Mouse (Mus musculus) cerebellum, adult 11 months (tissue): Measurements from ENCODE around the gene Rnase11.

Source experiments
- DNase-seq: peaks from one replicate; pipeline ENCODE4 v3.0.0; 2022

Gene Rnase11

GRCm38 (mm10) chr14:51007914-51008713 lies 41.8 kb downstream of the Rnase11 start:
- DNase-seq: no peak

- no peak for DNase-seq
Observed at GRCm38 (mm10) chr14:51007152-51007801, 42.7 kb downstream of the Rnase11 start, which contains the start of gene Rnase10. TSS of gene Rnase10 (plus strand) at chr14:51007751.
